Mouse (Mus musculus) regulatory T cell (primary cell): ENCODE measurements around the gene Lipa.

Source experiments
- in situ Hi-C: fragments of 300-600 bp; cut with MboI, MseI; formaldehyde crosslinking; loops from one replicate; pipeline ENCODE4 v1.15.1; 2025; ENCODE audit warnings: high pct_unique_total_duplicates

Lipa gene

GRCm38 (mm10) chr19:34526941-34527682 lies at the start of gene Lipa:
Lipa (minus strand) TSS chr19:34527474.
- in situ Hi-C loops: no loop called here

DNA sequence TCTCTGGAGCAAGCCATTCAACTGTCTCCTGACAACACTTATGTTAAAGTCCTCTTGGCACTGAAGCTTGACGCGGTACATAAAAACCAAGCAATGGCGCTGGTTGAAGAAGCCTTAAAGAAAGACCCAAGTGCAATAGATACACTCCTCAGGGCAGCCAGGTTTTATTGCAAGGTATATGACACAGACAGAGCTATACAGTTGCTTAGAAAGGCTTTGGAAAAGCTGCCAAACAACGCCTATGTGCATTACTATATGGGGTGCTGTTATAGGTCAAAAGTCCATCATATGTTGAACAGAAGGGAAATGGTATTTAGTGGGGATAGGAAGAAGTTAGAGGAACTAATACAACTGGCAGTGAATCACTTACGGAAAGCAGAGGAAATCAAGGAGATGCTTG lies 46.4 kb upstream of the Lipa start:
- in situ Hi-C loops: no loop called here

GRCm38 (mm10) chr19:34571080-34571479 lies 43.8 kb upstream of the Lipa start:
- in situ Hi-C loops: no loop called here

GRCm38 (mm10) chr19:34569896-34570476 lies 42.7 kb upstream of the Lipa start:
- in situ Hi-C loops: no loop called here

DNA sequence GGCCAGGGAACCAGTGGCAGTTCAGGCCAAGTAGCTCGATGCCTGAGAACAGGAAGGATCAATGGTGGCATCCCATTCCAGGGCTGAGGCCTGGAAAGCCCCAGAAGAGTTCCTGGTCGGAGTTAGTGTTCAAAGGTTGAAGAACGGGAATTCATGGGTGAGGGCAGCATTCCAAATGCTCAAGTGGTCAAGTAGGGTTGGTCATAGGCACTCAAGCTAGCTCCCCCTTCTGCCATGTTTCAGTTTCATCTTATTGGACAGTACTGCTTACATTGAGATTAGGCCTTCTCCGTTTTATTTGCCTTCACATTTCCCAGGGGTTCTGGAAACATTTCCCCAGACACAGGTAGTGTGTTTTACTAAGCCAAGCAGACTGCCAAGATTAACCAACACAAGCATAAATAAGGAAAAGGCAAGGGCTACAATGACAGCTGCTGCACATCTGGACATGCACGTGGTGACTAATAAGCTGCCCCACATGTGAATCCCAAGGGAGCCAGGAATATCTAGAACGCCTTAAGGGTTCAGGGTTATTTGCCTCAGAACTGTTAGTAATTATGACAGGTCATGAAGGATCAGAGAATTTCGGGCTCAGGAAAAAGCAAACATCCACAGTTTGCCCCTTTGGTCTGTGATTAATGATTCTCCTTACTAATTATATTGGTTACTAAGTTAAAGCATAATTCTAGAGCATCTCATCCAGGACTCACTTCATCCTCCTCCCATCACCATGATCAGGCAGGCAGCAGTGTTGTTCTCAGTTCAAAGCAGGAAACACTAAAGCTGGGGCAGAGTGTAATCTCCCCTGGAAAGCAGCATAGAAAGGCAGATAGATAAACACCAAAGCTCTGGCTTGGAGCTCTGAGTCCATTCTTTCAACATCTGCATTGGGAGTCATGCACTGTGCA lies 42.0 kb upstream of the Lipa start:
- in situ Hi-C loops: no loop called here

- in situ Hi-C loops: no loop called here
These were observed 39.0 kb upstream of the Lipa start for GRCm38 (mm10) chr19:34566178-34566784.

DNA sequence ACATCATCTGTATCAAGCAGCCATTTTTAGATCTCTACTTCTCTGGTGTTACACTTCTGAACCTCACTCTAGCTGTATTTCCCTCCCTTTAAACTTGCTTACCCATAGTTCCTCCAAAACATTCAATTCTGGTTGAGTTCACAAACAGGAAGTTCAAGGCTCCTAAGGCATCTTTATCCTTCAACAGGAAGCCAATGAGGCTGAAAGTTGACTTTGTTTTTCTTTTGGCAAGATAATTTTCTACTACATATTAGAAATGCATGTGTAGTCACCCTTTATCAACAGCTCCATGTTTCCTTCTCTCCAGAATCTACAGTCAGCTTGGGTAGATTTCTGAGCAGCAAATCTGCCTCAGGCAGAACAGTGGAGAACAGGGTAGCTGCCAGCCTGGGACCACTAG lies 35.3 kb upstream of the Lipa start:
- in situ Hi-C loops: no loop called here

- in situ Hi-C loops: no loop called here
These were observed 29.3 kb upstream of the Lipa start for GRCm38 (mm10) chr19:34556621-34557020.

DNA sequence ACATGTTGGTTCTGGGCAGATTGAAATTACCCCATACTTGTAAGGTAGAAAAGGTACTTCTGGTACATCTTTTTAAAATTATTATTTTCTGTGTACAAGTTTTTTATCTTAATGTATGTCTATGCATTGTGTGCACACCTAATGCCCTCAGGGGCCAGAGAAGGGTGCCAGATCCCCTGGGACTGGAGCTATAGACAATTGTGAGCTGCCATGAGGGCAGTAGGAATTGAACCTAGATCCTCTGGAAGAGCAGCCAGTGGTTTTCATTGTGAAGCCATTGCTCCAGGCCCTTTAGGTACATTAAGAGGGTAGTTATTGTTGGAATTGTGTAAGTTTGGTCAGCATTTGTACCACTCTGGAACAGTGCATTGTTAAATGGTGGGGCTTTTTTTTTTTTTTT lies 26.8 kb upstream of the Lipa start:
- in situ Hi-C loops: no loop called here

GRCm38 (mm10) chr19:34553522-34553921 lies 26.2 kb upstream of the Lipa start:
- in situ Hi-C loops: no loop called here

- in situ Hi-C loops: no loop called here
These were observed 25.7 kb upstream of the Lipa start for GRCm38 (mm10) chr19:34553021-34553420.

GRCm38 (mm10) chr19:34551981-34552380 lies 24.7 kb upstream of the Lipa start:
- in situ Hi-C loops: no loop called here

DNA sequence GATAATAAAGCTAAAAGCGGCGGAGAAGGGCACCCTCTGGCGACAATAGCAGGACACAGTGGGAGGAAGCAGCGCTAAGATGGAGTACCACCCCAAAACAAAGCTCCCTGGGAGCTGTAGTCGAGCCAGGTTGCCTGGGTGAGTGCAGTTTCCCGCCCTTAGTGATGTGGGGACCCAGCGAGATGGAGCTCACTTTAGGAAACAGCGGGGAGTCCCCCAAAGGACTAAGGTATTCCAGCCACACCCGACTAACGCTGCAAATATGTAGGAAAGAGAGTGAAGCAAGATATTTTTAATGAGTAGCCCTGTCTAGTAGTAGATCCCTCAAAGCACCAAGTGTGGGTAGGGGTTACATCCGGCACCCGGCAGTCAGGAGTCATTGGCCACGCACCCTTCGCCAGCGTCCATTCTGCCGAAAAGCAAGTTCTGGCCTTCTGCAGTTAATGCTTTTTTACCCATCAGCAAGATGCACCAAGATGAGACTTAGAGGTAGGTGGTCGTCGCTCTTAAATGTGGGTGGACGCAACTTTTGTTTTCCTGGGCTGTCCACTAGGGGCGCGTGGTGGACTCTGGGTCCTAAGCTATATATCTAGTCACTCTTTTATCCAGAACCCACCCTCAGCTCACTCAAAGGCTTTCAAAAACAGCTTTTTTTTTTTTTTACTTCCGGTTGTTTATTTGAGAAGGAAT lies 23.4 kb upstream of the Lipa start, which contains the start of gene Ifit2:
Gene Ifit2, plus strand, starts transcription at position 161 of the 690 bp plus-strand sequence.
- in situ Hi-C loops: no loop called here

DNA sequence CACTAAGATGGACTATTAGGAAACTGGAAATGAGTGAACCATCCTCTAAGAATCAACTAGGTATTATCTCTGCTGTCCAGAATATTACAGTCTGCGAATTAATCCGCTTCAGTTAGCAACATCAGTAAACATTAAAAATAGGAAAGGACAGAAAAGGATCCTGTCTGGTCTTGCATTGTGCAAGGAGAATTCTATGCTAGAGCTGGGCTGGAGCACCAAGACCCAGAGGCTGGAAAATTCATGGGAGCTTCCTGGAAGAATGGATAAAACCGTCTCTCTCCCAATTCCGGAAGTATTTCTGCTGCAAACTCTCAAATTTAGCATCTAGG lies 22.9 kb upstream of the Lipa start:
- in situ Hi-C loops: no loop called here

- in situ Hi-C loops: loop anchor here (5.0 to 10.0 kb wide), 3 partner anchors 46 to 117 kb away; no protein-coding TSS in a partner anchor
These were observed 20.7 kb upstream of the Lipa start for GRCm38 (mm10) chr19:34547976-34548375.

GRCm38 (mm10) chr19:34546211-34546610 lies 18.9 kb upstream of the Lipa start:
- in situ Hi-C loops: loop anchor here (5.0 to 10.0 kb wide), 3 partner anchors 44 to 119 kb away; no protein-coding TSS in a partner anchor

DNA sequence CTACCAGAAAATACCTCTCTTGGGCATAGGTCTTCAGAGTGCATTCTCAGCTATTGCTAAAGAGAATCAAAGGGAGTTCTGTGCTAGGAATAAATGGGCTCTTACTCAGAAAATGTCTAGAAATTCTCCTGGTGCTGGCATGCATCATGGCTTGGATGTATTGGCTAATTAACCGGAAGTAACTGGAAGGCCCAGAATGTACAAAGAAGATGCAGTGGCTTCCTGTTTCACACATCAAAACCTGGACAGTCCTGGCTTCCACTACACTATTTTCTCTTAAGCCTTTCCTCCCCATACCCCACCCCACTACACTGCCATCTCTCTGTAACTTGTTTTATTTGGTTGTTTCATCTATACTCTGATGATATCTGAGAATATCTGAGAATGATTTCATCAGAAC lies 12.1 kb upstream of the Lipa start:
- in situ Hi-C loops: no loop called here

- in situ Hi-C loops: no loop called here
These were observed 4.9 kb upstream of the Lipa start for GRCm38 (mm10) chr19:34532061-34532751.

- in situ Hi-C loops: no loop called here
These were observed 852 bp downstream of the Lipa start for GRCm38 (mm10) chr19:34526321-34526923.

- in situ Hi-C loops: no loop called here
These were observed 2.6 kb downstream of the Lipa start for GRCm38 (mm10) chr19:34524646-34525045.
